Mouse (Mus musculus) retina, postnatal 7 days (tissue): Measurements from ENCODE around the gene Tyrobp.

ENCODE experiments used
- DNase-seq: peaks from one replicate; pipeline ENCODE4 v3.0.0-alpha.2; 2012; ENCODE audit warnings: low read depth, low spot score

Tyrobp gene

GRCm38 (mm10) chr7:30463568-30463967 lies 50.0 kb downstream of the Tyrobp start:
- DNase-seq, result no peak

- DNase-seq, result no peak
These were observed 50.4 kb downstream of the Tyrobp start for GRCm38 (mm10) chr7:30463996-30464395.

GRCm38 (mm10) chr7:30464816-30465300 lies 51.3 kb downstream of the Tyrobp start:
- DNase-seq, result no peak
